Mouse (Mus musculus): ENCODE data around the gene Mettl16. TPM values are rescaled to one million over a fixed set of nuclear protein-coding genes. Genes with fewer than 3 reads are reported as not detected.

Mettl16 gene
- polyA plus RNA-seq, 1 experiment: 10.9 TPM

- Histone ChIP-seq H3K4me2 (ENCODE audit: low read depth) (no peak overlapping the region), H3K79me2 (ENCODE audit: control insufficient read depth, insufficient read depth) (peaks cover 8% of the 10 kb centered on the region), H3K27me3 (ENCODE audit: control insufficient read depth, insufficient read depth, insufficient read length) (no peaks in the 10 kb centered on the region), H3K4me3 (no peak overlapping the region), H3ac (ENCODE audit: control insufficient read depth, insufficient read length) (no peak overlapping the region), H3K36me3 (ENCODE audit: control insufficient read depth, insufficient read depth) (no peaks in the 10 kb centered on the region)
- TF ChIP-seq USF1 (IDR thresholded peaks at IDR 0.05; ENCODE audit: low read depth) (peak; percentile 18), MAX (IDR thresholded peaks at IDR 0.05; ENCODE audit: low read depth) (no peak)
Measured at GRCm38 (mm10) chr11:74828404-74828931, 57.8 kb downstream of the Mettl16 start.

GRCm38 (mm10) chr11:74828965-74829550 is 58.4 kb downstream of the Mettl16 start:
- Histone ChIP-seq H3K4me2 (ENCODE audit: low read depth) (peak overlapping the region; percentile 98), H3ac (ENCODE audit: control insufficient read depth, insufficient read length) (no peak overlapping the region), H3K79me2 (ENCODE audit: control insufficient read depth, insufficient read depth) (peaks cover 14% of the 10 kb centered on the region), H3K27me3 (ENCODE audit: control insufficient read depth, insufficient read depth, insufficient read length) (no peaks in the 10 kb centered on the region), H3K36me3 (ENCODE audit: control insufficient read depth, insufficient read depth) (no peaks in the 10 kb centered on the region), H3K4me3 (peak overlapping the region; percentile 82)
- TF ChIP-seq REST (IDR thresholded peaks at IDR 0.05; ENCODE audit: insufficient read depth, insufficient read length): no peak
- TF ChIP-seq SRF (IDR thresholded peaks at IDR 0.05; ENCODE audit: control insufficient read depth, insufficient read length, low read depth): no peak
- no peak for TF ChIP-seq MYOG (IDR thresholded peaks at IDR 0.05; ENCODE audit: control insufficient read depth in 1 of 3, insufficient read depth in 1 of 3, insufficient read length in 2 of 3, low read depth in 2 of 3)
- TF ChIP-seq TCF12 (IDR thresholded peaks at IDR 0.05; ENCODE audit: insufficient read depth, poor library complexity, severe bottlenecking): no peak
- no peak for TF ChIP-seq CEBPB (IDR thresholded peaks at IDR 0.05; ENCODE audit: insufficient read depth, poor library complexity, severe bottlenecking)
- no peak for TF ChIP-seq POLR2AphosphoS2 (IDR thresholded peaks at IDR 0.05; ENCODE audit: insufficient read length, low read depth)
- TF ChIP-seq POLR2A (IDR thresholded peaks at IDR 0.05; ENCODE audit: insufficient read length, low read depth): no peak
- no peak for TF ChIP-seq MYOD1 (IDR thresholded peaks at IDR 0.05; ENCODE audit: control insufficient read depth in 1 of 3, insufficient read length in 2 of 3, low read depth in 2 of 3)
- no peak for TF ChIP-seq E2F4 (IDR thresholded peaks at IDR 0.05; ENCODE audit: insufficient read depth)
- TF ChIP-seq USF1 (IDR thresholded peaks at IDR 0.05; ENCODE audit: low read depth): no peak
- no peak for TF ChIP-seq TCF3 (IDR thresholded peaks at IDR 0.05; ENCODE audit: insufficient read length, low read depth)
- TF ChIP-seq MAX (IDR thresholded peaks at IDR 0.05; ENCODE audit: low read depth): no peak

- Histone ChIP-seq H3K79me2 (ENCODE audit: control insufficient read depth, insufficient read depth) (peaks cover 20% of the 10 kb centered on the region), H3K27me3 (ENCODE audit: control insufficient read depth, insufficient read depth, insufficient read length) (no peaks in the 10 kb centered on the region), H3K36me3 (ENCODE audit: control insufficient read depth, insufficient read depth) (no peaks in the 10 kb centered on the region), H3K4me2 (ENCODE audit: low read depth) (peak overlapping the region; percentile 98), H3K4me3 (peak overlapping the region; percentile 82), H3ac (ENCODE audit: control insufficient read depth, insufficient read length) (peak overlapping the region; percentile 23)
- TF ChIP-seq POLR2AphosphoS2 (IDR thresholded peaks at IDR 0.05; ENCODE audit: insufficient read length, low read depth) (peak; percentile 24), POLR2A (IDR thresholded peaks at IDR 0.05; ENCODE audit: insufficient read length, low read depth) (peak; percentile 52), SRF (IDR thresholded peaks at IDR 0.05; ENCODE audit: control insufficient read depth, insufficient read length, low read depth) (no peak)
Measured at GRCm38 (mm10) chr11:74829812-74830211, 59.2 kb downstream of the Mettl16 start.

- H3K4me2 ChIP-seq (ENCODE audit: low read depth): peak within 1 kb of the TSS; percentile 98
- peak within 1 kb of the TSS; percentile 82 for H3K4me3 ChIP-seq
- no peaks in the 10 kb centered on the region for H3K27me3 ChIP-seq (ENCODE audit: control insufficient read depth, insufficient read depth, insufficient read length)
- H3ac ChIP-seq (ENCODE audit: control insufficient read depth, insufficient read length): peak within 1 kb of the TSS; percentile 23
- TF ChIP-seq SRF (IDR thresholded peaks at IDR 0.05; ENCODE audit: control insufficient read depth, insufficient read length, low read depth): peak; percentile 71
- no peak for TF ChIP-seq REST (IDR thresholded peaks at IDR 0.05; ENCODE audit: insufficient read depth, insufficient read length)
- TF ChIP-seq MAX (IDR thresholded peaks at IDR 0.05; ENCODE audit: low read depth): peak; percentile 85
- TF ChIP-seq MYOD1 (IDR thresholded peaks at IDR 0.05; ENCODE audit: control insufficient read depth in 1 of 3, insufficient read length in 2 of 3, low read depth in 2 of 3): peak in 1 of 3 experiments; percentile 33
- no peak for TF ChIP-seq TCF12 (IDR thresholded peaks at IDR 0.05; ENCODE audit: insufficient read depth, poor library complexity, severe bottlenecking)
- TF ChIP-seq TCF3 (IDR thresholded peaks at IDR 0.05; ENCODE audit: insufficient read length, low read depth): no peak
- peak; percentile 63 for TF ChIP-seq USF1 (IDR thresholded peaks at IDR 0.05; ENCODE audit: low read depth)
- TF ChIP-seq POLR2A (IDR thresholded peaks at IDR 0.05; ENCODE audit: insufficient read length, low read depth): peak; percentile 61
- TF ChIP-seq CEBPB (IDR thresholded peaks at IDR 0.05; ENCODE audit: insufficient read depth, poor library complexity, severe bottlenecking): peak; percentile 97
- TF ChIP-seq E2F4 (IDR thresholded peaks at IDR 0.05; ENCODE audit: insufficient read depth): no peak
- peak in 1 of 3 experiments; percentile 36 for TF ChIP-seq MYOG (IDR thresholded peaks at IDR 0.05; ENCODE audit: control insufficient read depth in 1 of 3, insufficient read depth in 1 of 3, insufficient read length in 2 of 3, low read depth in 2 of 3)
- TF ChIP-seq POLR2AphosphoS2 (IDR thresholded peaks at IDR 0.05; ENCODE audit: insufficient read length, low read depth): peak; percentile 37
- H3K79me2 ChIP-seq (ENCODE audit: control insufficient read depth, insufficient read depth): peaks cover 27% of the 10 kb centered on the region
- no peaks in the 10 kb centered on the region for H3K36me3 ChIP-seq (ENCODE audit: control insufficient read depth, insufficient read depth)
Measured at GRCm38 (mm10) chr11:74830256-74831161, 59.9 kb downstream of the Mettl16 start, which contains the start of gene Mnt. Gene Mnt, plus strand, starts transcription at chr11:74830920.
